Comparison of ENCODE assay signal across 7 mouse cellular contexts in genomic region chr15:83464905-83465650, GRCm38 (mm10). TPM values are rescaled to one million over a fixed set of nuclear protein-coding genes. Genes with fewer than 3 reads are reported as not detected.
DNase-seq lines count a peak whose midpoint lies in the region; ATAC-seq and TF ChIP-seq lines count a peak whose summit lies in the region.

No protein-coding gene starts in this region.

- 76% methylated on average over 19 of the region's 19 CpGs for WGBS in forebrain, embryonic 11.5 days
- WGBS in limb, embryonic 11.5 days: 78% methylated on average over 19 of the region's 19 CpGs

- DNase-seq in B cell, adult 2 months: peak; percentile 61 to 68
- no peak for DNase-seq in forebrain, embryonic 11.5 days (ENCODE audit: low spot score)
- no peak for DNase-seq in limb, embryonic 11.5 days (ENCODE audit: low spot score)
- DNase-seq in frontal cortex, postnatal 10 days (ENCODE audit: low spot score in 2 of 2): no peak
- no peak for DNase-seq in adrenal gland, postnatal 36 days

- H3K79me3 ChIP-seq in C2C12 (ENCODE audit: low read depth): peaks cover 38% of the 10 kb centered on the region

- peaks cover 15% of the 10 kb centered on the region for H3K36me3 ChIP-seq in C2C12 (ENCODE audit: control insufficient read depth, insufficient read depth)
- no peaks in the 10 kb centered on the region for H3K36me3 ChIP-seq in forebrain, embryonic 11.5 days (ENCODE audit: control insufficient read depth, insufficient read depth, low read length)
- no peaks in the 10 kb centered on the region for H3K36me3 ChIP-seq in limb, embryonic 11.5 days (ENCODE audit: control insufficient read depth, insufficient read depth, low read length)
- H3K36me3 ChIP-seq in myocyte (ENCODE audit: control insufficient read depth, insufficient read depth): no peaks in the 10 kb centered on the region

- peak overlapping the region; percentile 69; the same call in 1 of the 2 replicates for H3K4me2 ChIP-seq in forebrain, embryonic 11.5 days (ENCODE audit: low read depth, low read length, severe bottlenecking)
- H3K4me2 ChIP-seq in limb, embryonic 11.5 days (ENCODE audit: low read depth, severe bottlenecking): peak overlapping the region; percentile 92
- peak overlapping the region; percentile 70 for H3K4me2 ChIP-seq in myocyte (ENCODE audit: low read depth)

- H3K4me1 ChIP-seq in forebrain, embryonic 11.5 days (replicated peaks; ENCODE audit: control insufficient read depth, insufficient read depth, low read length): peaks cover 6% of the 10 kb centered on the region; the same call in 1 of the 2 replicates
- peaks cover 4% of the 10 kb centered on the region; the same call in 1 of the 2 replicates for H3K4me1 ChIP-seq in limb, embryonic 11.5 days (ENCODE audit: control insufficient read depth, insufficient read depth, low read length)

- H3ac ChIP-seq in C2C12 (ENCODE audit: control insufficient read depth, insufficient read length, low read depth): no peak overlapping the region
- H3ac ChIP-seq in myocyte (ENCODE audit: control insufficient read depth, insufficient read length): peak overlapping the region; percentile 92

- H3K9ac ChIP-seq in forebrain, embryonic 11.5 days (ENCODE audit: low read length): no peak overlapping the region
- no peak overlapping the region for H3K9ac ChIP-seq in limb, embryonic 11.5 days (ENCODE audit: low read length)

- H3K27me3 ChIP-seq in C2C12 (ENCODE audit: control insufficient read depth, insufficient read depth, insufficient read length) (no peaks in the 10 kb centered on the region), myocyte (ENCODE audit: control insufficient read depth, insufficient read depth, insufficient read length) (no peaks in the 10 kb centered on the region)
- H3K27me3 ChIP-seq in forebrain, embryonic 11.5 days (ENCODE audit: control insufficient read depth, insufficient read depth, low read length): no peaks in the 10 kb centered on the region
- H3K27me3 ChIP-seq in limb, embryonic 11.5 days (ENCODE audit: control insufficient read depth, insufficient read depth, low read length): no peaks in the 10 kb centered on the region

- H3K4me3 ChIP-seq in C2C12 (ENCODE audit: insufficient read depth, poor library complexity, severe bottlenecking): peak overlapping the region; percentile 67
- peak overlapping the region; percentile 75 for H3K4me3 ChIP-seq in forebrain, embryonic 11.5 days (ENCODE audit: low read depth, low read length)
- H3K4me3 ChIP-seq in limb, embryonic 11.5 days (ENCODE audit: low read depth, low read length): no peak overlapping the region
- peak overlapping the region; percentile 76 for H3K4me3 ChIP-seq in myocyte

- H3K9me3 ChIP-seq in forebrain, embryonic 11.5 days (ENCODE audit: control insufficient read depth, low read length): no peaks in the 10 kb centered on the region
- H3K9me3 ChIP-seq in limb, embryonic 11.5 days (ENCODE audit: control insufficient read depth, low read length): no peaks in the 10 kb centered on the region

- H3K27ac ChIP-seq in forebrain, embryonic 11.5 days (ENCODE audit: low read depth, low read length): no peak overlapping the region
- no peak overlapping the region for H3K27ac ChIP-seq in limb, embryonic 11.5 days (replicated peaks; ENCODE audit: low read depth, low read length)

- peak; percentile 48 for ATAC-seq in forebrain, embryonic 11.5 days (replicated peaks; ENCODE audit: low FRiP score)
- 0 out of 2 replicates have a peak, but pooled peaks have one; percentile 4 for ATAC-seq in limb, embryonic 11.5 days (ENCODE audit: insufficient number of reproducible peaks, low FRiP score, low TSS enrichment, low read depth)

- H3K79me2 ChIP-seq in C2C12 (ENCODE audit: control insufficient read depth, insufficient read depth) (peaks cover 42% of the 10 kb centered on the region), myocyte (ENCODE audit: control insufficient read depth, insufficient read depth) (peaks cover 38% of the 10 kb centered on the region)

- TF ChIP-seq CTCF in C2C12 (IDR thresholded peaks at IDR 0.05; ENCODE audit: control insufficient read depth, insufficient read depth, insufficient read length): peak; percentile 7

- TF ChIP-seq POLR2A in myocyte (IDR thresholded peaks at IDR 0.05; ENCODE audit: insufficient read length, low read depth): no peak

TF ChIP-seq in C2C12, 6 proteins besides CTCF, POLR2A, EP300 and RAD21:
- TF ChIP-seq FOSL1 (IDR thresholded peaks at IDR 0.05; ENCODE audit: insufficient read depth, low read length, poor library complexity, severe bottlenecking): no peak
- TF ChIP-seq CEBPB (IDR thresholded peaks at IDR 0.05; ENCODE audit: low read depth): no peak
- TF ChIP-seq MYOG (IDR thresholded peaks at IDR 0.05; ENCODE audit: control insufficient read depth, extremely low read depth, insufficient read length): no peak
- TF ChIP-seq MYOD1 (IDR thresholded peaks at IDR 0.05; ENCODE audit: control insufficient read depth, insufficient read length, low read depth): no peak
- no peak for TF ChIP-seq USF1 (IDR thresholded peaks at IDR 0.05; ENCODE audit: low read depth)
- TF ChIP-seq MAX (IDR thresholded peaks at IDR 0.05): no peak

TF ChIP-seq in myocyte, 11 proteins besides CTCF, POLR2A, EP300 and RAD21:
- no peak for TF ChIP-seq MAX (IDR thresholded peaks at IDR 0.05; ENCODE audit: low read depth)
- no peak for TF ChIP-seq E2F4 (IDR thresholded peaks at IDR 0.05; ENCODE audit: insufficient read depth)
- TF ChIP-seq TCF12 (IDR thresholded peaks at IDR 0.05; ENCODE audit: insufficient read depth, poor library complexity, severe bottlenecking): no peak
- no peak for TF ChIP-seq TCF3 (IDR thresholded peaks at IDR 0.05; ENCODE audit: insufficient read length, low read depth)
- no peak for TF ChIP-seq REST (IDR thresholded peaks at IDR 0.05; ENCODE audit: insufficient read depth, insufficient read length)
- no peak for TF ChIP-seq POLR2AphosphoS2 (IDR thresholded peaks at IDR 0.05; ENCODE audit: insufficient read length, low read depth)
- no peak for TF ChIP-seq MYOD1 (IDR thresholded peaks at IDR 0.05; ENCODE audit: control insufficient read depth in 1 of 3, insufficient read length in 2 of 3, low read depth in 2 of 3)
- TF ChIP-seq MYOG (IDR thresholded peaks at IDR 0.05; ENCODE audit: control insufficient read depth in 1 of 3, insufficient read depth in 1 of 3, insufficient read length in 2 of 3, low read depth in 2 of 3): no peak
- TF ChIP-seq SRF (IDR thresholded peaks at IDR 0.05; ENCODE audit: control insufficient read depth, insufficient read length, low read depth): no peak
- no peak for TF ChIP-seq CEBPB (IDR thresholded peaks at IDR 0.05; ENCODE audit: insufficient read depth, poor library complexity, severe bottlenecking)
- no peak for TF ChIP-seq USF1 (IDR thresholded peaks at IDR 0.05; ENCODE audit: low read depth)

RNA-seq across cellular contexts. Expression of gene Pacsin2, which starts 0.7 kb away (rescaled TPM):
- polyA plus RNA-seq in C2C12 (2012; fragmentation: generic; extraction: Trizol) (101 TPM), myocyte (2012; fragmentation: generic; extraction: Trizol) (122 TPM)
- polyA plus RNA-seq in forebrain, embryonic 11.5 days (2014; fragmentation: Nextera tagmentation; extraction: Ambion mirVana): 48.2 and 50.5 TPM in 2 replicates
- polyA plus RNA-seq in limb, embryonic 11.5 days (2014; fragmentation: Nextera tagmentation; extraction: Ambion mirVana): 45.4 and 52.0 TPM in 2 replicates
- total RNA-seq in adrenal gland, postnatal 36 days (2021): 10 to 100 TPM; 85.6 to 94.3 TPM

RNA-seq across cellular contexts. Expression of gene Ttll1, which starts 45.6 kb away (rescaled TPM):
- polyA plus RNA-seq in C2C12 (2012; fragmentation: generic; extraction: Trizol) (28.5 TPM), myocyte (2012; fragmentation: generic; extraction: Trizol) (47.7 TPM)
- polyA plus RNA-seq in forebrain, embryonic 11.5 days (2014; fragmentation: Nextera tagmentation; extraction: Ambion mirVana): 35.3 and 35.4 TPM in 2 replicates
- 19.2 and 22.0 TPM in 2 replicates for polyA plus RNA-seq in limb, embryonic 11.5 days (2014; fragmentation: Nextera tagmentation; extraction: Ambion mirVana)
- 1 to 10 TPM; 7.6 to 7.7 TPM for total RNA-seq in adrenal gland, postnatal 36 days (2021)

Comparison
In these comparisons a context has a peak if more than half of its experiments do, and no peak if none do; other contexts are left out.
1. DNase-seq: peak in B cell, adult 2 months (2 of 2); none in forebrain, embryonic 11.5 days (single experiment), limb, embryonic 11.5 days (single experiment), frontal cortex, postnatal 10 days (0 of 2) and adrenal gland, postnatal 36 days (0 of 2).
2. Peak in every context shown above with its lines, with median percentiles within 50 percentile points of each other: H3K4me2 ChIP-seq.